Mouse (Mus musculus): ENCODE measurements at regions not wholly inside any gene's neighbourhood (a gene's known extent, or its start where the extent isn't known, plus 50 kb on each side); places are given as distances from the start of the nearest gene placed in this dataset.
A peak's percentile ranks its signal among the peaks of the same experiment; 100 is the strongest.

DNA sequence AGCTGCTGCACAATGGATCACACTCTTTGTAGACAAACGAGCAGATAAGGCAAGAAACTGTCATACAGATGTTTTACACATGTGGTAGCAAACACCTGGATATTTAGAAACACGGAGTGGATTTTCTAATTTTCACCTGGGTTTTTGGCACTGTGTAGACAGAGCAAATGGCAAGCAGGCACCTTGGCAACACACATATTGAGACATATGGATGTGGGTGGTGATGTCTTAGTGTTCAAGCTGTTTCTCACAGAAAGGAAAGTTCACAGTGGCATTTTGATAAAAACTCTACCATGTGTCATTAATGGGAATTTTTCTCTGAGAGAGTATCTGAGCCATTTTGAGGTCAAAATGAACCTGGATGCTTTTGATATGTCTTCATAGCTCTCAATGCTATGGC is 417.9 kb upstream of the Megf9 start:
- DNase-seq: peak; percentile 28 to 54

GRCm38 (mm10) chr4:70940146-70940545 is 405.4 kb upstream of the Megf9 start:
- no peak for DNase-seq

DNA sequence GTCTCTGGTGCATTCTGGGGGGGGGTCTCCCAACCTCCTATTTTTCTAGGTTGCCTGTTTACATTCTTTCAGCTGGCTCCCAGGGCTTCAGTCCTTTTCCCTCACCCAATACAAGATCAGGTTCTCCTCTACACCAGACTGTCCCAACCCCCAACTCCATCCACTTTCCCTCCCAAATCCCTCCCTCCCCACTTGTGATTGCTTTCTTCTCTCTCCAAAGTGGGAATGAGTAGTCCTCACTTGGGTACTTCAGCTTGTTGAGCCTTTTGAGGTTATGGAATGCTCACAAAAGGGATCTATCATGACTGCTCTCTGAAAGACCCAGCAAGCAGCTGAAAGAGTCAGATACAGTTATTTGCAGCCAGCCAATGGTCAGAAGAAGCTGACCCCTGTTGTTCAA is 399.3 kb upstream of the Megf9 start:
- DNase-seq: no peak

- no peak for DNase-seq
Measured at GRCm38 (mm10) chr4:70921972-70922692, 387.3 kb upstream of the Megf9 start.

- DNase-seq: no peak
Measured at GRCm38 (mm10) chr4:70914566-70914965, 379.8 kb upstream of the Megf9 start.

- DNase-seq: no peak
Measured at GRCm38 (mm10) chr4:70906771-70907749, 372.3 kb upstream of the Megf9 start.

Measured in cerebellum, postnatal 25 days (tissue).